ENCODE assay signal across 14 mouse cellular contexts in the genomic region with DNA sequence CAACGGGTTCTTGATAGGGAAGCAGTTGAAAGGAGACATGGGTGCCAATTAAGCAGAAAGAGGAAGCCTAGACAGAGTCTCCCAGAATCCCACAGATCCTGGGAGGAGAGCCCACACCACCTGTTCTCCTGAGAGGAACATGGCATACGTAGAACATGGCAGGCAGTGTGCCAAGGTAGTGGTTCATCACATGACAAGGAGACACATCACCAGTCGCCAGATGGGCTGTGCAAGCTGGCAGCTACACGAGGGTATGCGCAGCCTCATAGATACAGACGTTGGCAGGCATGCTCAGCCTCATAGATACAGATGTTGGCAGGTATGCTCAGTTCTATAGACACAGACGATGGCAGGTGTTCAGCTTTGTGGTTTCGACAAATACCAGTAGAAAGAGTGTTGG.
DNase-seq lines count a peak whose midpoint lies in the region; ATAC-seq lines count a peak whose summit lies in the region.
"Had no signal": no experiment of that assay in that cellular context is flagged by ENCODE, and none has a peak within 500 bp of the region (broad histone marks: within the 10 kb centered on the region; RNA-seq: fewer than 3 reads in every experiment).

No protein-coding gene starts in this region.

- H3K9ac ChIP-seq in forebrain, embryonic 13.5 days = no peak overlapping the region
- H3K9ac ChIP-seq: embryonic facial prominence, embryonic 15.5 days; limb, embryonic 15.5 days; lung, embryonic 15.5 days had no signal

- 79% methylated on average over 8 of the region's 8 CpGs for WGBS in forebrain, embryonic 13.5 days
- 92% methylated on average over 8 of the region's 8 CpGs for WGBS in forebrain, embryonic 10.5 days

- H3K27ac ChIP-seq in forebrain, embryonic 13.5 days = no peak overlapping the region
- no peak overlapping the region for H3K27ac ChIP-seq in forebrain, embryonic 10.5 days
- H3K27ac ChIP-seq: embryonic facial prominence, embryonic 15.5 days; heart, adult 2 months; limb, embryonic 15.5 days; lung, embryonic 15.5 days had no signal

- no peak overlapping the region for H3K4me3 ChIP-seq in forebrain, embryonic 13.5 days
- H3K4me3 ChIP-seq in forebrain, embryonic 10.5 days = no peak overlapping the region
- H3K4me3 ChIP-seq in megakaryocyte, embryonic 14.5 days (replicated peaks) = peak overlapping the region; percentile 23
- H3K4me3 ChIP-seq: embryonic facial prominence, embryonic 15.5 days; heart, adult 2 months; limb, embryonic 15.5 days; lung, embryonic 15.5 days had no signal

- H3K4me1 ChIP-seq in forebrain, embryonic 13.5 days = peaks cover 41% of the 10 kb centered on the region
- H3K4me1 ChIP-seq in forebrain, embryonic 10.5 days = peaks cover 41% of the 10 kb centered on the region
- H3K4me1 ChIP-seq in megakaryocyte, embryonic 14.5 days = peaks cover 60% of the 10 kb centered on the region

- DNase-seq in forebrain, embryonic 10.5 days (ENCODE audit: extremely low spot score, low spot score) = no peak
- peak; percentile 77 to 81 for DNase-seq in layer of hippocampus, adult 8-10 months (ENCODE audit: low spot score in 2 of 2)
- peak; percentile 48 to 76 for DNase-seq in thymus, postnatal 10 days (ENCODE audit: low spot score in 2 of 2)
- DNase-seq in adrenal gland, adult 18-20 months (ENCODE audit: low spot score in 2 of 2) = no peak
- no peak for DNase-seq in adrenal gland, postnatal 36 days
- DNase-seq: heart, adult 2 months; kidney, postnatal 4 days had no signal

- H3K36me3 ChIP-seq in forebrain, embryonic 13.5 days (ENCODE audit: poor library complexity, severe bottlenecking) = no peaks in the 10 kb centered on the region
- H3K36me3 ChIP-seq in forebrain, embryonic 10.5 days (replicated peaks) = no peaks in the 10 kb centered on the region
- H3K36me3 ChIP-seq in megakaryocyte, embryonic 14.5 days (replicated peaks; ENCODE audit: low read length) = no peaks in the 10 kb centered on the region
- H3K36me3 ChIP-seq: embryonic facial prominence, embryonic 15.5 days; limb, embryonic 15.5 days; lung, embryonic 15.5 days had no signal

- H3K27me3 ChIP-seq in forebrain, embryonic 13.5 days = no peaks in the 10 kb centered on the region
- no peaks in the 10 kb centered on the region for H3K27me3 ChIP-seq in forebrain, embryonic 10.5 days (ENCODE audit: poor library complexity, severe bottlenecking)
- peaks cover 35% of the 10 kb centered on the region for H3K27me3 ChIP-seq in megakaryocyte, embryonic 14.5 days (replicated peaks)
- H3K27me3 ChIP-seq: embryonic facial prominence, embryonic 15.5 days; limb, embryonic 15.5 days; lung, embryonic 15.5 days had no signal

- H3K4me2 ChIP-seq in forebrain, embryonic 13.5 days = no peak overlapping the region
- H3K4me2 ChIP-seq: embryonic facial prominence, embryonic 15.5 days; limb, embryonic 15.5 days; lung, embryonic 15.5 days had no signal

- H3K9me3 ChIP-seq in forebrain, embryonic 13.5 days (replicated peaks) = no peaks in the 10 kb centered on the region
- H3K9me3 ChIP-seq in forebrain, embryonic 10.5 days = no peaks in the 10 kb centered on the region
- H3K9me3 ChIP-seq in megakaryocyte, embryonic 14.5 days = peaks cover 5% of the 10 kb centered on the region; the same call in 1 of the 2 replicates
- H3K9me3 ChIP-seq: embryonic facial prominence, embryonic 15.5 days; limb, embryonic 15.5 days; lung, embryonic 15.5 days had no signal

- peak; percentile 15; the same call in 1 of the 2 replicates for ATAC-seq in forebrain, embryonic 13.5 days
- no peak for ATAC-seq in megakaryocyte, adult 5-6 weeks (ENCODE audit: poor library complexity, severe bottlenecking)
- ATAC-seq: intestine, embryonic 16.5 days had no signal

Comparison
In these comparisons a context has a peak if more than half of its experiments do, and no peak if none do; other contexts are left out.
1. DNase-seq: peak in layer of hippocampus, adult 8-10 months (2 of 2) and thymus, postnatal 10 days (2 of 2); none in forebrain, embryonic 10.5 days (single experiment), adrenal gland, adult 18-20 months (0 of 2) and adrenal gland, postnatal 36 days (0 of 2).